Mouse (Mus musculus) ES-Bruce4 (cell line): ENCODE data around the gene Ly6g5c.

ENCODE experiments used
- CTCF ChIP-seq: IDR thresholded peaks from one replicate; pipeline ENCODE4 v1.8.1; 2011; ENCODE audit warnings: low read depth, low read length
- POLR2A ChIP-seq: IDR thresholded peaks from one replicate; pipeline ENCODE4 v1.8.1; 2011; ENCODE audit warnings: low read length; ENCODE audit not compliant: insufficient read depth

DNA sequence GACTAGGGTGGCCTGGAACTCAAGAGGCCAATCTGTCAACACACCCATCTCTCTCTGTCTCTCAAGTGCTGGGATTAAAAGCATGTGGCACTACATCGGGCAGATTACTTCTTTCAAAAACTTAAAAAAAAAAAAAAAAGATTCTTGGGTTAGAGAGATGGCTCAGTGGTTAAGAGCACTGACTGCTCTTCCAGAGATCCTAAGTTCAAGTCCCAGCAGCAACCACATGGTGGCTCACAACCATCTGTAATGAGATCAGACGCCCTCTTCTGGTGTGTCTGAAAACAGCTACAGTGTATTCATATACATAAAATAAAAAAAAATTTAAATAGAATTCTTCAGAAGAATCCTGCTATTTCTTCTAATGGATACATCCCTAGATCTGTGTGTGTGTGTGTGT is 19.9 kb upstream of the Ly6g5c start:
- TF ChIP-seq CTCF (no peak), POLR2A (no peak)
